Mouse (Mus musculus) hindbrain, embryonic 16.5 days (tissue): ENCODE measurements around the gene Ypel2. TPM values are rescaled to one million over a fixed set of nuclear protein-coding genes. Genes with fewer than 3 reads are reported as not detected.

Source experiments
- ATAC-seq: fragments of 200-750 bp; cut with Nextera tagmentation; 2 replicates; pipeline ENCODE4 v1.8.0; 2017; ENCODE audit warnings: moderate TSS enrichment, moderate library complexity
- H3K27ac ChIP-seq: fragments of 300-500 bp; sonication (generic); 2 replicates; pipeline ENCODE4 v1.5.1; 2014; ENCODE audit warnings: low read depth, mild to moderate bottlenecking, control low read depth, low read length, moderate library complexity
- H3K27me3 ChIP-seq: fragments of 300-500 bp; sonication (generic); replicated peaks from 2 replicates; pipeline ENCODE4 v1.6.1; 2014; ENCODE audit warnings: low read length; ENCODE audit not compliant: control insufficient read depth, insufficient read depth
- H3K36me3 ChIP-seq: fragments of 300-500 bp; sonication (generic); 2 replicates; pipeline ENCODE4 v1.6.1; 2014; ENCODE audit warnings: mild to moderate bottlenecking, low read length, moderate library complexity, mixed read lengths; ENCODE audit not compliant: control insufficient read depth, insufficient read depth
- H3K4me1 ChIP-seq: fragments of 300-500 bp; sonication (generic); 2 replicates; pipeline ENCODE4 v1.6.1; 2014; ENCODE audit warnings: low read depth, low read length; ENCODE audit not compliant: control insufficient read depth, insufficient read depth
- H3K4me2 ChIP-seq: fragments of 300-500 bp; sonication (generic); 2 replicates; pipeline ENCODE4 v1.6.1; 2014; ENCODE audit warnings: mild to moderate bottlenecking, low read length, control low read depth, moderate library complexity
- H3K4me3 ChIP-seq: fragments of 300-500 bp; sonication (generic); 2 replicates; pipeline ENCODE4 v1.5.1; 2014; ENCODE audit warnings: mild to moderate bottlenecking, low read length, control low read depth, moderate library complexity
- H3K9ac ChIP-seq: fragments of 300-500 bp; sonication (generic); 2 replicates; pipeline ENCODE4 v1.6.1; 2014; ENCODE audit warnings: low read depth, mild to moderate bottlenecking, control low read depth, low read length, moderate library complexity
- H3K9me3 ChIP-seq: fragments of 300-500 bp; sonication (generic); 2 replicates; pipeline ENCODE4 v1.6.1; 2014; ENCODE audit warnings: mild to moderate bottlenecking, low read length, moderate library complexity; ENCODE audit not compliant: control insufficient read depth
- WGBS: fragments of 180-500 bp; shearing (Covaris S2); extraction: QIAGEN DNeasy Blood & Tissue Kit; methylation state at CpG from one replicate; pipeline ENCODE4 v1.1.7; 2014; 5-methylcytosine and 5-hydroxymethylcytosine counted together
- polyA plus RNA-seq: library from polyadenylated mRNA; unstranded; fragments of >200 nt; fragmentation: Nextera tagmentation; extraction: Ambion mirVana; gene quantifications from 2 replicates; pipeline ENCODE4 v1.2.1, GENCODE M21; 2015

Gene Ypel2
- polyA plus RNA-seq, 1 experiment from 2014 or later: 4.0 TPM

GRCm38 (mm10) chr11:86892996-86893670 lies 100.4 kb downstream of the Ypel2 start:
- Histone ChIP-seq H3K4me3 (no peak overlapping the region), H3K9ac (no peak overlapping the region), H3K9me3 (no peaks in the 10 kb centered on the region), H3K36me3 (no peaks in the 10 kb centered on the region), H3K4me1 (peaks cover under 1% of the 10 kb centered on the region), H3K4me2 (no peak overlapping the region), H3K27ac (no peak overlapping the region), H3K27me3 (no peaks in the 10 kb centered on the region; the same call in 1 of the 2 replicates)
- no peak for ATAC-seq
- WGBS: 75% methylated on average over 15 of the region's 15 CpGs

Other genes starting within 250 kb of the Ypel2 start
- gene Cltc, start 236.1 kb downstream of the Ypel2 start, polyA plus RNA-seq: 146 and 188 TPM in 2 replicates
- gene Dhx40, start 186.0 kb downstream of the Ypel2 start, polyA plus RNA-seq: 16.8 and 19.3 TPM in 2 replicates
- 165 and 167 TPM in 2 replicates for gene Gdpd1, start 80.4 kb upstream of the Ypel2 start, polyA plus RNA-seq
- gene Smg8, start 93.1 kb upstream of the Ypel2 start, polyA plus RNA-seq: 20.7 and 22.7 TPM in 2 replicates
- gene Prr11, start 115.0 kb upstream of the Ypel2 start, polyA plus RNA-seq: 1.8 and 2.9 TPM in 2 replicates
- gene Ska2, start 115.5 kb upstream of the Ypel2 start, polyA plus RNA-seq: 35.0 and 38.8 TPM in 2 replicates
- 81.1 and 90.4 TPM in 2 replicates for gene Trim37, start 133.4 kb upstream of the Ypel2 start, polyA plus RNA-seq